Mouse (Mus musculus): ENCODE results near the gene Sept3.

- TF ChIP-seq CTCF (IDR thresholded peaks at IDR 0.05; ENCODE audit: control insufficient read depth, insufficient read depth, insufficient replicate concordance, low read depth, low read length) (no peak), POLR2A (IDR thresholded peaks at IDR 0.05; ENCODE audit: control insufficient read depth, low read depth, low read length) (no peak)
Measured at GRCm38 (mm10) chr15:82230098-82230611, 44.5 kb upstream of the Sept3 start.

All from testis, adult 2 months (tissue).